Mouse (Mus musculus) frontal cortex, postnatal 14 days (tissue): Measurements from ENCODE around the gene Fgf3.

Experiments
- DNase-seq, 2 experiments: peaks; one replicate each; pipeline ENCODE4 v3.0.0; 2022; ENCODE audit warnings: low spot score in 2 of 2

Gene Fgf3

DNA sequence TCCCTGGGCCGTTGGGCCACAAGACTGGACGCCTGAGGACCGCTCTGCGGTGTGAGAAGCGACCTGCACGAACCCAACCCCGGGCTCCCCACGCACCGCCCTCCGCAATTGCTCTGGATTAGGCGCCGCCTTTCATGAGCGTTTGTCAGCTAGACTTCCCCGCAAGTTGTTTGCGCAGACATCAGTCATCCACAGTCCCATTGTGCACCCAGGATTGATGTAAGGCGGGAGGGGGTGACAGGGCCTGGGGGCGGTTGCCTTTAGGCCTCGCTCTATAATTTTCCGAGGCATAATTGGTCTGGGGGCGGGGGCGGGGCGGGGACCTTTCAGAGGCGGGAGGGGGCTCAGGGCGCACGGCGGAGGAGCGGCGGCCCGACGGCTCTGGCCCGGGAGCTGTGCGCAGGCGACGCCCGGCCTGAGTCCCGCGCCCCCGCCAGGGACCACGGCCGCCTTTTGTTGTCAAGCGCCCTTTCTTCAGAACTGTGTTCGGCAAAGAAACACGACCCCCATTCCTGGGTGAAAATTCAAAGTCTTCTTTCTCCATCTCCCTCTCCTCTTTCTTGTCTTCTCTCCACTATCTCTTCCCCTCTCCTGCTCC, at the start of gene Fgf3:
Gene Fgf3, plus strand, starts transcription at position 193 of the 598 bp plus-strand sequence.
- DNase-seq: no peak

DNA sequence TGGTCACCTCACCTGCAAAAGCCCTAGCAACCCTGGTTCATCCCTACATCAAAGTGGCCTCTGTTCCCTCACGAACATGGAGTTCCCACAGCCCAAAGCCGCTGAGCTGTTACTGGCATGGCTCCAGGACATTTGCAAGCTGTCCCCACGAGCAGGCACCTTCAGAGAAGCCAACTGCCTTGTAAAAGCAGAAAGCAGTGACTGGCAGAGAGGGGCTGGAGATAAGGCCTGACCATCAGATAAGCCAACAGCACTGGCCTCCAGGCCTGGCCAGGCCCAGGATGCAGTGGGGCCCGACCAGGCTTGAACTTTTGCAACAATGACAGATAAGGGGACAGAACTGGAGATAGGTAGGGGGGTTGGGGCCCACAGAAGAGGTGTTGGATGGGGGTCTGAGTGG, 49.3 kb upstream of the Fgf3 start:
- DNase-seq: no peak

GRCm38 (mm10) chr7:144789601-144790556, 48.0 kb upstream of the Fgf3 start:
- no peak for DNase-seq

- DNase-seq: no peak
Observed at GRCm38 (mm10) chr7:144791426-144791825, 46.5 kb upstream of the Fgf3 start.

DNA sequence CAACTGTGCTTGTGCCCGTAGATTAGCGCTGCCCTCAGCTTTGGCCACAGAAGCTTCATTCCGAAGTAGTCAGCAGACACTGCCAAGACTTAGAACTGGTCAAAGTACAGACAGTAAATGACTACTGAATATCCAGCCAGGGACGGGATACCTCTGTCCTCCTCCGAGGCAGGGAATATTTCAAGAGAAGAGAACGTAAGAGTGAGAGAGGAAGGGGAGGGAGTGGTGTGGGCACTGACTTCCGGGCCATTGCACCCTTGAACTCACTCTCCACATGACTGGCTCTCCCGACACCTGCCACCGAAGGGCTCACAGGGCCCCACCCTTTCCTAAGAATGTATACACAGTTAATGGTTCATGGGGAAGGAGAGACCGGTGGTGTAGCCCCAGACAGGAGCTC, 44.6 kb upstream of the Fgf3 start:
- DNase-seq: no peak

DNA sequence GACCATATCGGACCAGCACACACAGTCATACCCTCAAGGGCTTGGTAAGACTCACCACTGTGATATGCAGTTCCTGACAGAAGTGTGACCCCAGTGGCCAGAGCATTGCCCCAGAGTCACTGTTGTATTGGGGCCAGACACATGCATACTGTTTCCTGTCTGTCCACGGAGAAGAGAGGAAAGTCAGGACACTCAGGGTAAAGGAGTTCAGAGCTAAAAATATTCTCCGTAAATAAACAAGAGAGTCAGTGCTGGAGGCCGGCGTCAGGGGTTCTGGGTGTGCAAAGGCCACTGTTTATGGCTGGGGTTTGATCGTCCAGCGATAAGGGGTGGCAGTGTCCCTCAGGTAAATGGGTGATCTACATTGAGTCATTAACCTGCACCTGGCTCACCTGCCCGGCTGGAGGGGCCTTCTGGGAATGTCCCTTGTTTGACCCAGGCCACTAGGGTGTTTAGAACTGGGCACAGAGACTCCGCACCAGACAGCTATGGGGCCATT, 41.9 kb upstream of the Fgf3 start:
- DNase-seq: no peak

DNA sequence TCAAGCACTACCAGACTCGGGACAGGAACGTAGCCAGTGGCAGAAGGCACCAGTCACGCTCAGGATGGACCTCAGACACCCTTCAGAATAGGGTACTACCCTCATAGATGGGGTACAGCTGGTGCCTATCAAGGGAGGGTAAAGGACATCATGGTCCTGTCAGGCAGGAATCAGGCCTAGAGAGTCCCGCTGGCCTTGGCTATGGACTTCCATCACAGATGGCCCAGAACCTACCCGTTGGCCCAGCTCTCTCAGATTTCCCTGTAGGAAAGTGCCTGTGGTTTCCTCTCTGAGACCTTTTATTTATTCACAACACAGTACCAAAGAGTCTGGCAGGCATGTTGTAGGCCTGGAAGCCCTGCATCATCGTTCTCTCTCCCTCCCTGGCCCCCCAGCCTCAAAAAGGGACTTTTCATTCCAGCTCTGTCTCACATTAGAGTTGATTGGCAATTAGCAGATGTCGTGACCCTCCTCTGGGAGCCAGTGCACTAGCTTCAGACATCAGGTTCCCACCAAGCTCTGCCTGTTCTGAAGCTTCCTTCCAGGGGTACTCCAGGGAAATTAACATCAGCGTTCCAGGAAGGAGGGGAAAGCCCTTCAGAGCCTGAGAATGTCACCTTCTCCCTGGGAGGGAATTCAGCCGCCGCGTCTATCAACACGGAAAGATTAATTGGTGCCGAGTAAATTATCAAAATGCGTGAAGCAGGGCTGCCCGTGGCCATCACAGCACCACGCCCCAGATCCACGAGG, 40.7 kb upstream of the Fgf3 start:
- no peak for DNase-seq

- peak in 1 of 2 experiments; percentile 20 for DNase-seq
Observed at GRCm38 (mm10) chr7:144798471-144798870, 39.4 kb upstream of the Fgf3 start.

DNA sequence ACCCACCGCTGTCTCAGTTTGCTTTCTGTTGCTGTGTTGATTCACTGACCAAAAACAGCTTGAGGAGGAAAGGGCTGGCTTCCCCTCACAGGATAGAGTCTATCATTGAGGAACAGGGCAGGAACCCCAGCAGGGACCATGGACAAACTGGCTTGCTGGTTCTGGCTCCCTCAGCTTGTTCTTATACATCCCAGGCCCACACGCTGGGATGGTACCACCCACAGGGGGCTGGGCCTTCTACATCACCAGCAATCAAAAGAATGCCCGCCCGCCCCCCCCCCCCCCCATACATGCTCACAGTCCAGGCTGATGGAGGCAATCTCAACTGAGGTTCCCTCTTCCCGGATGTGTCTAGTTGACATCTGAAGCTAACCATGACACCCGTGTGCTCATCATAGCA, 30.8 kb upstream of the Fgf3 start:
- DNase-seq: no peak

DNA sequence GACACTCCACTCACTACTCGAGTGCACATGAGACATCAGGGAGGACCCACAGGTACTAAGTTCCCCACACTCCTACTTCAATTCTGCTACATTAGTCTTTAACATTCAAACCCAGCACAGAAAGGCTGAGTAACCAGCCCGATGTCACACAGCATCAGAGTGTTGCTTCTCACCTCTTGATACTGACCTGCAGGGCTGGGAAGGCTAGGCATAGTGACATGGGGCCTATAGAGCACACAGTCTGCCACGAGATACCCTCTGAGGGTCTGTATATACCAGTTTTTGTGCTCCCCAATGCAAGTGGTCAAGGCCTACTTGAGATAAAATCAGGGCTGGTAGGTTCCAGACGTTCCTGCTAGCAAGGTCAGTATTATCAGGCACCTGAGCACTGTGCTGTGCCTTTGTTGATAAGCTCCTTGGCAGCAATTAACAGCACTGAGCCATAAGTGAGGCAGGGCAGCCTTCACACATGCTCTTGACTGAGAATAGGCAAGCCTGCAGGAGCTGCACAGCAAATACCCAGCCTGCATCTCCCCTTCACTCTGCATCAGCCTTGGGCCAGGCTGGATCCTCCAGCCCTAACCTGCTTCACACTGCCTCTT, 29.8 kb upstream of the Fgf3 start:
- no peak for DNase-seq

DNA sequence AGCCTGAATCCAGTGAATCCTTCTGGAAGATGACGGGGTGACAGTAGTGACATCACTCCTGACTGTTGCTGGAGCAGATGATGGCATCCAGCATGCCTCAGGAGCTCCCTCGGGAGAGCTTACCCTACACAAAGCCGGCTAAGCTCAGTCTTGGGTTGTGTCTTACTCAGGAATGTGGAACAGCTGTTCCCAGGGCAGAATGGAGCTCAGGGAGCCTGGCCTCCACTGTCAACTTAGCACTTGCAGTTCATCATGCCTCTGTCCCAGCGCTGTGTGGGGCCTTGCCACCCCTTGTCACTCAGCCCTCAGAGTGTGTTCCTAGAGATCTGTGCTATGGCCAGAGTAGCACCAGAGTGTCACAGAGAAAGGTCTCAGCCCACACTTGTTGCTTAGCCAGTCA, 26.4 kb upstream of the Fgf3 start:
- DNase-seq: no peak

GRCm38 (mm10) chr7:144821901-144822300, 16.0 kb upstream of the Fgf3 start:
- no peak for DNase-seq

GRCm38 (mm10) chr7:144823988-144824387, 13.9 kb upstream of the Fgf3 start:
- no peak for DNase-seq

DNA sequence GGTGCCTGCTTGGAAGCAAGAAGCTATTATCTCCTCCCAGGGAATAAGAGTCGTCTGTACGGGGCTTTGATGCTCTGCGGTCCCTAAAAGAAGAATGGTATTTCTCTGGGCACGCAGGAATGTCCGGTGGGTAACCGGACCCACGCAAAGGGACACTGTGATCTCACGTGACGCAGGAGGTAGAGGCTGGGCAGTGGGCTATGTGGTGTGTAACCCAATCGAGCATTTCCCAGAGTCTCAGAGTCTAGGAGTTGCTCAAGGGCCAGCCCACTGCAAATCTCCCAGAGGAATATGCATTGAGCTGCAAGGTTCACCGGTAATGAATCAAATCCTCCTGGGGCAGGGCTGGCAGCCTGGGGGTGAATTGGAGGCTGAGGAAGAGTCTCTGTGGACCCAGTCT, 9.5 kb upstream of the Fgf3 start:
- DNase-seq: no peak

GRCm38 (mm10) chr7:144838522-144839503, 930 bp downstream of the Fgf3 start:
- DNase-seq: no peak

GRCm38 (mm10) chr7:144846158-144846557, 8.3 kb downstream of the Fgf3 start:
- DNase-seq: no peak

- DNase-seq: no peak
Observed at GRCm38 (mm10) chr7:144847067-144847466, 9.2 kb downstream of the Fgf3 start, which contains the start of gene Fgf4. Gene Fgf4, plus strand, starts transcription at chr7:144847367.

GRCm38 (mm10) chr7:144851321-144851720, 13.4 kb downstream of the Fgf3 start:
- DNase-seq: no peak

DNA sequence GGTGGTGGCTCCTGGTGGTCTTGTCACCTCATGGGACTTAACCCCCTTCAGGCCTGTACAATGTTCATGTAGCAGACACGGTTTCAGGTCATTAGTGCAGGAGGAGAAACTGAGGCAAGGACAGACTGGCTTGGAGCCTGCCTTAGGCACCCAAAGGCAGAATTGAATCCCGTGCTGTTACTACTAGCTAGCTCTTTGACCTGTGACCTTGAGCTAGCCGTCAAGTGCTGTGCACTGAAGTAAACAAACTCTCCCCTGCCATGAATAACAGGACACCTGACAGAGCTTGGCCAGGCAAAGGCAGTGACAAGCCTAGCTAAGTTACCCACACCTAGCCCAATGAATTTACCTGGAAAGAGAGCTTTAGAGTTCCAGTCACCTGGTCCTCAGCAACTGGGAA, 17.1 kb downstream of the Fgf3 start:
- no peak for DNase-seq

GRCm38 (mm10) chr7:144857158-144857557, 19.3 kb downstream of the Fgf3 start:
- DNase-seq: no peak
